Mouse (Mus musculus) 3T3-L1 (cell line): ENCODE measurements around the gene Rps15a.

Source experiments
- DNase-seq: peaks from one replicate; pipeline ENCODE4 v3.0.0-alpha.2; 2015; ENCODE audit warnings: low read depth, low spot score

Rps15a gene

GRCm38 (mm10) chr7:118116787-118117538 lies 975 bp upstream of the Rps15a start:
- DNase-seq = no peak

GRCm38 (mm10) chr7:118115533-118115876 lies 483 bp downstream of the Rps15a start:
- no peak for DNase-seq

- no peak for DNase-seq
Observed at GRCm38 (mm10) chr7:118113541-118114297, 2.3 kb downstream of the Rps15a start.

GRCm38 (mm10) chr7:118111128-118111527 lies 4.9 kb downstream of the Rps15a start:
- DNase-seq = no peak

GRCm38 (mm10) chr7:118107671-118108070 lies 8.3 kb downstream of the Rps15a start:
- no peak for DNase-seq

- peak; percentile 94 for DNase-seq
Observed at GRCm38 (mm10) chr7:118104458-118105052, 11.4 kb downstream of the Rps15a start.

- no peak for DNase-seq
Observed at GRCm38 (mm10) chr7:118103462-118104379, 12.3 kb downstream of the Rps15a start.

GRCm38 (mm10) chr7:118102678-118103461 lies 13.1 kb downstream of the Rps15a start:
- no peak for DNase-seq

GRCm38 (mm10) chr7:118102231-118102630 lies 13.8 kb downstream of the Rps15a start:
- peak; percentile 80 for DNase-seq

GRCm38 (mm10) chr7:118097615-118098014 lies 18.4 kb downstream of the Rps15a start:
- DNase-seq = no peak

GRCm38 (mm10) chr7:118079987-118080386 lies 36.0 kb downstream of the Rps15a start:
- DNase-seq = no peak

GRCm38 (mm10) chr7:118079097-118079496 lies 36.9 kb downstream of the Rps15a start:
- DNase-seq = peak; percentile 2

GRCm38 (mm10) chr7:118067261-118067660 lies 48.7 kb downstream of the Rps15a start:
- no peak for DNase-seq

- peak; percentile 5 for DNase-seq
Observed at GRCm38 (mm10) chr7:118056300-118056699, 59.7 kb downstream of the Rps15a start.
